Mouse (Mus musculus) heart, embryonic 14.5 days (tissue): Measurements from ENCODE around the gene Cnnm2. TPM values are rescaled to one million over a fixed set of nuclear protein-coding genes. Genes with fewer than 3 reads are reported as not detected.

Experiments used
- ATAC-seq: fragments of 200-750 bp; cut with Nextera tagmentation; 2 replicates; pipeline ENCODE4 v1.8.0; 2017; ENCODE audit warnings: low read depth, moderate TSS enrichment; ENCODE audit not compliant: insufficient number of reproducible peaks, insufficient read depth, low FRiP score
- H3K27ac ChIP-seq, 2 experiments: fragments of 200-500 bp in 1 of 2; fragments of 300-500 bp in 1 of 2; sonication (generic) in 1 of 2; replicated peaks in 1 of 2; 2 replicates each; pipeline ENCODE4 v1.5.1; 2012 to 2014; ENCODE audit warnings: low read depth in 2 of 2, low read length in 2 of 2, control low read depth in 1 of 2, mild to moderate bottlenecking in 1 of 2, mixed read lengths in 1 of 2; ENCODE audit not compliant: control insufficient read depth in 1 of 2, insufficient read depth in 1 of 2
- H3K27me3 ChIP-seq: fragments of 300-500 bp; sonication (generic); 2 replicates; pipeline ENCODE4 v1.6.1; 2014; ENCODE audit warnings: mild to moderate bottlenecking, low read length, control low read depth; ENCODE audit not compliant: control insufficient read depth, insufficient read depth
- H3K36me3 ChIP-seq: fragments of 300-500 bp; sonication (generic); 2 replicates; pipeline ENCODE4 v1.6.1; 2014; ENCODE audit warnings: mild to moderate bottlenecking, control low read depth, low read length, mixed read lengths; ENCODE audit not compliant: control insufficient read depth, insufficient read depth
- H3K4me1 ChIP-seq, 2 experiments: fragments of 200-500 bp in 1 of 2; fragments of 300-500 bp in 1 of 2; sonication (generic) in 1 of 2; 2 replicates each; pipeline ENCODE4 v1.6.1; 2012 to 2014; ENCODE audit warnings: low read length in 2 of 2, control low read depth in 1 of 2, mixed read lengths in 1 of 2; ENCODE audit not compliant: control insufficient read depth in 2 of 2, insufficient read depth in 2 of 2
- H3K4me2 ChIP-seq: fragments of 300-500 bp; sonication (generic); 2 replicates; pipeline ENCODE4 v1.6.1; 2014; ENCODE audit warnings: mild to moderate bottlenecking, low read length
- H3K4me3 ChIP-seq, 2 experiments: fragments of 200-500 bp in 1 of 2; fragments of 300-500 bp in 1 of 2; sonication (generic) in 1 of 2; 2 replicates each; pipeline ENCODE4 v1.5.1; 2012 to 2014; ENCODE audit warnings: low read length in 2 of 2, mild to moderate bottlenecking in 2 of 2, control low read depth in 1 of 2, low read depth in 1 of 2, moderate library complexity in 1 of 2; ENCODE audit not compliant: control insufficient read depth in 1 of 2, insufficient read depth in 1 of 2
- H3K9ac ChIP-seq: fragments of 300-500 bp; sonication (generic); 2 replicates; pipeline ENCODE4 v1.6.1; 2014; ENCODE audit warnings: mild to moderate bottlenecking, low read length
- H3K9me3 ChIP-seq: fragments of 300-500 bp; sonication (generic); 2 replicates; pipeline ENCODE4 v1.6.1; 2016; ENCODE audit warnings: low read length, control low read depth; ENCODE audit not compliant: control insufficient read depth
- WGBS: fragments of 180-500 bp; shearing (Covaris S2); extraction: QIAGEN DNeasy Blood & Tissue Kit; methylation state at CpG from one replicate; pipeline ENCODE4 v1.1.7; 2014; 5-methylcytosine and 5-hydroxymethylcytosine counted together
- polyA plus RNA-seq: library from polyadenylated mRNA; unstranded; fragments of >200 nt; fragmentation: Nextera tagmentation; extraction: Ambion mirVana; gene quantifications from 2 replicates; pipeline ENCODE4 v1.2.1, GENCODE M21; 2014

Gene Cnnm2
- polyA plus RNA-seq, 1 experiment from 2014 or later = 3.2 TPM

- H3K9ac ChIP-seq = no peak overlapping the region
- no peak overlapping the region for H3K4me3 ChIP-seq
- H3K27ac ChIP-seq = no peak overlapping the region
- 0 out of 2 replicates have a peak, but pooled peaks cover 3% of the 10 kb centered on the region for H3K36me3 ChIP-seq
- H3K27me3 ChIP-seq = no peaks in the 10 kb centered on the region
- no peak overlapping the region for H3K4me2 ChIP-seq
- no peak for ATAC-seq
- H3K9me3 ChIP-seq = no peaks in the 10 kb centered on the region
- peaks cover 0 to 2% of the 10 kb centered on the region in 2 experiments; a peak in 1 of 4 replicates for H3K4me1 ChIP-seq
- WGBS = 93% methylated on average over 4 of the region's 4 CpGs
Measured at GRCm38 (mm10) chr19:46871096-46871495, 109.7 kb downstream of the Cnnm2 start.

- Histone ChIP-seq H3K4me3 (no peak overlapping the region), H3K27ac (no peak overlapping the region), H3K27me3 (no peaks in the 10 kb centered on the region), H3K4me2 (no peak overlapping the region), H3K4me1 (peaks cover 0 to 2% of the 10 kb centered on the region in 2 experiments; a peak in 1 of 4 replicates), H3K9me3 (no peaks in the 10 kb centered on the region), H3K9ac (no peak overlapping the region), H3K36me3 (0 out of 2 replicates have a peak, but pooled peaks cover 3% of the 10 kb centered on the region)
- no peak for ATAC-seq
- 58% methylated on average over 7 of the region's 7 CpGs for WGBS
Measured at GRCm38 (mm10) chr19:46871651-46872050, 110.3 kb downstream of the Cnnm2 start.

GRCm38 (mm10) chr19:46873924-46874323 lies 112.5 kb downstream of the Cnnm2 start:
- Histone ChIP-seq H3K4me2 (no peak overlapping the region), H3K9me3 (no peaks in the 10 kb centered on the region), H3K36me3 (no peaks in the 10 kb centered on the region), H3K4me1 (peaks cover 0 to 2% of the 10 kb centered on the region in 2 experiments; a peak in 1 of 4 replicates), H3K4me3 (no peak overlapping the region), H3K9ac (no peak overlapping the region), H3K27me3 (no peaks in the 10 kb centered on the region), H3K27ac (no peak overlapping the region)
- ATAC-seq = no peak
- WGBS = 78% methylated on average over 3 of the region's 3 CpGs

GRCm38 (mm10) chr19:46875790-46876189 lies 114.4 kb downstream of the Cnnm2 start:
- Histone ChIP-seq H3K27me3 (no peaks in the 10 kb centered on the region), H3K9me3 (no peaks in the 10 kb centered on the region), H3K9ac (no peak overlapping the region), H3K36me3 (no peaks in the 10 kb centered on the region), H3K4me2 (no peak overlapping the region), H3K27ac (no peak overlapping the region), H3K4me3 (no peak overlapping the region), H3K4me1 (no peaks in the 10 kb centered on the region)
- 0 out of 2 replicates have a peak, but pooled peaks have one; percentile 51 for ATAC-seq
- 37% methylated on average over 12 of the region's 12 CpGs for WGBS

- Histone ChIP-seq H3K4me3 (no peak overlapping the region), H3K9ac (no peak overlapping the region), H3K27me3 (no peaks in the 10 kb centered on the region), H3K36me3 (peaks cover 18% of the 10 kb centered on the region), H3K4me1 (no peaks in the 10 kb centered on the region), H3K9me3 (no peaks in the 10 kb centered on the region), H3K4me2 (no peak overlapping the region), H3K27ac (no peak overlapping the region)
- 83% methylated on average over 13 of the region's 13 CpGs for WGBS
- ATAC-seq = no peak
Measured at GRCm38 (mm10) chr19:46877886-46878285, 116.5 kb downstream of the Cnnm2 start.

- H3K27me3 ChIP-seq = no peaks in the 10 kb centered on the region
- no peak overlapping the region for H3K9ac ChIP-seq
- peaks cover 23% of the 10 kb centered on the region for H3K36me3 ChIP-seq
- no peak overlapping the region for H3K27ac ChIP-seq
- 48% methylated on average over 13 of the region's 13 CpGs for WGBS
- no peaks in the 10 kb centered on the region for H3K4me1 ChIP-seq
- no peak overlapping the region for H3K4me3 ChIP-seq
- H3K4me2 ChIP-seq = no peak overlapping the region
- no peak for ATAC-seq
- no peaks in the 10 kb centered on the region for H3K9me3 ChIP-seq
Measured at GRCm38 (mm10) chr19:46878346-46878745, 117.0 kb downstream of the Cnnm2 start.

GRCm38 (mm10) chr19:46879876-46880275 lies 118.5 kb downstream of the Cnnm2 start:
- ATAC-seq = no peak
- no peaks in the 10 kb centered on the region for H3K9me3 ChIP-seq
- H3K27me3 ChIP-seq = no peaks in the 10 kb centered on the region
- H3K27ac ChIP-seq = no peak overlapping the region
- no peaks in the 10 kb centered on the region for H3K4me1 ChIP-seq
- H3K36me3 ChIP-seq = peaks cover 38% of the 10 kb centered on the region
- no peak overlapping the region for H3K4me2 ChIP-seq
- H3K4me3 ChIP-seq = no peak overlapping the region
- H3K9ac ChIP-seq = no peak overlapping the region
- WGBS = 95% methylated on average over 2 of the region's 2 CpGs

GRCm38 (mm10) chr19:46885365-46885764 lies 124.0 kb downstream of the Cnnm2 start:
- Histone ChIP-seq H3K9ac (no peak overlapping the region), H3K4me2 (no peak overlapping the region), H3K9me3 (no peaks in the 10 kb centered on the region), H3K36me3 (peaks cover 92% of the 10 kb centered on the region), H3K4me1 (no peaks in the 10 kb centered on the region), H3K4me3 (no peak overlapping the region), H3K27ac (no peak overlapping the region), H3K27me3 (no peaks in the 10 kb centered on the region)
- 91% methylated on average over 4 of the region's 4 CpGs for WGBS
- ATAC-seq = no peak
